Mouse (Mus musculus): ENCODE results near the gene Glyctk.

DNA sequence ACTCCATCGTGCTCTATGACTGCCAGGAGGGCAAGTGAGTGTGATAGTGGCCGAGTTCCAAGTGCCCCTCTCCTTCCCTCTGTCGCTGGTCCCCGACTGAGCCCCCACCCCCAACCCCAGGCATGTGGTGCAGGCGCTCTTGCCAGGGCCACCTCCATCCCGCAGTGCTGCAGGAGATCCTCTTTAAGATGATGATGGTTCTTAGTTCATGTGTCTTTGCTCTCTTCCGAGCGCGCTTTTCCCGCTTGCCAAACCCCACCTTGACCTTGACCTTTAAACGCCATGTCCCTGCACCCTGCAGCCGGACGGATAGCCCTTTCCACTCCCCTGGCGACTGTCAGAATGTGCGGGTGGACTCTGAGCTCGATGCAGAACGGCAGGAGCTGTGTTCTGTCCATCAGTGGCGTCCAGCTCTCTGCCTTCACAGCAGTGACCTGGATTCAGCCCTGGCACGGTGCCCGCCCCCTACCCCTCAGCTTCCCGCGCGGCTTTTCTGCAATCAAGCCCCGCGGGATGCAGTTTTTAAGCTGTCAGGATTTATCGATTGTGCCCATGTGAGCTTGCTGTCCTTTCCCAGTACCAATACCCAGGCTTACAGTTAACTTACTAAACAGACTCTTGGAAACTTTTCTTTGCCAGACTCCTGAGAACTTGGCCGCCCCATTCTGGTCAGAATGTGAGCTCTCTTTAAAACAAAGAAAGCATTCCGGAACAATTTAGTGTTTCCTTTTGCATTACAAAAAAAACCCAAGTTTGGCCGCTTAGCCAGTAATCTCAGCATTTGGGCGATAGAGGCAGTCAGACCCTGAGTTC lies 13.6 kb upstream of the Glyctk start:
- TF ChIP-seq POLR2A (IDR thresholded peaks at IDR 0.05; ENCODE audit: borderline replicate concordance, insufficient read depth, low read length): peak; percentile 58; the same call in 1 of the 2 replicates
- no peak for TF ChIP-seq CTCF (IDR thresholded peaks at IDR 0.05; ENCODE audit: borderline replicate concordance, insufficient read depth, low read depth, low read length)

Data from cerebellum, adult 2 months (tissue).